In the genomic region with DNA sequence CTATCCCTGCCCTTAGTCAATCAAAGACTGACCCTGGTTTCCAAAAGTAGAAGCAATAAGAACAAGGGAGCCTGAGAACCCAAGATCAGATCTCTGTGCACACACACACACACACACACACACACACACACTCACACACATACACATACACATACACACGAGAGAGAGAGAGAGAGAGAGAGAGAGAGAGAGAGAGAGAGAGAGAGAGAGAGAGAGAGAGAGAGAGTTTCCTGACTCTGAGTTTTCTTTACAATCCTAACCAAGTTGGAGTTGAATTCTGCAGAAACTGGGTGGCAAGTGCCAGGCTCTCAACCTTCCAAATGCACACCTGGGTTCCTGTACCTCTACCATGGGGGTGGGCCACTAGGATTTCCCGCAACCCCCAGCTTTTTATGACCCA, we compare ENCODE assay signal across 9 mouse cellular contexts. TPM values are rescaled to one million over a fixed set of nuclear protein-coding genes. Genes with fewer than 3 reads are reported as not detected.
A peak's percentile ranks its signal among the peaks of the same experiment; 100 is the strongest.
DNase-seq lines count a peak whose midpoint lies in the region; ATAC-seq and TF ChIP-seq lines count a peak whose summit lies in the region.
"Had no signal": no experiment of that assay in that cellular context is flagged by ENCODE, and none has a peak within 500 bp of the region (broad histone marks: within the 10 kb centered on the region; RNA-seq: fewer than 3 reads in every experiment).

No protein-coding gene starts in this region.

- no peaks in the 10 kb centered on the region; the same call in 1 of the 2 replicates for H3K36me3 ChIP-seq in forebrain, embryonic 11.5 days (ENCODE audit: control insufficient read depth, insufficient read depth, low read length)
- H3K36me3 ChIP-seq in limb, embryonic 10.5 days, result peaks cover 35% of the 10 kb centered on the region
- H3K36me3 ChIP-seq in neural tube, embryonic 14.5 days (ENCODE audit: control insufficient read depth, insufficient read depth, low read length), result peaks cover 17% of the 10 kb centered on the region; the same call in 1 of the 2 replicates

- peak overlapping the region; percentile 87 for H3K4me2 ChIP-seq in forebrain, embryonic 11.5 days (ENCODE audit: low read depth, low read length, severe bottlenecking)
- H3K4me2 ChIP-seq in neural tube, embryonic 14.5 days (ENCODE audit: low read depth, low read length), result peak overlapping the region; percentile 71

- H3K27ac ChIP-seq in layer of hippocampus, adult 2 months, result peak overlapping the region; percentile 77; the same call in 1 of the 2 replicates
- peak overlapping the region; percentile 84 for H3K27ac ChIP-seq in forebrain, embryonic 11.5 days (ENCODE audit: low read depth, low read length)
- peak overlapping the region; percentile 95 for H3K27ac ChIP-seq in limb, embryonic 10.5 days
- peak overlapping the region; percentile 90 for H3K27ac ChIP-seq in neural tube, embryonic 14.5 days (ENCODE audit: low read depth, low read length)
- H3K27ac ChIP-seq: left cerebral cortex, adult 2 months had no signal

- TF ChIP-seq CTCF in layer of hippocampus, adult 2 months (conservative IDR thresholded peaks at IDR 0.05), result no peak

- no peak for ATAC-seq in forebrain, embryonic 11.5 days (replicated peaks; ENCODE audit: low FRiP score)
- no peak for ATAC-seq in neural tube, embryonic 14.5 days (ENCODE audit: low read depth)

- H3K4me3 ChIP-seq in layer of hippocampus, adult 2 months, result peak overlapping the region; percentile 79; the same call in 1 of the 2 replicates
- peak overlapping the region; percentile 79 for H3K4me3 ChIP-seq in forebrain, embryonic 11.5 days (ENCODE audit: low read depth, low read length)
- peak overlapping the region; percentile 93 for H3K4me3 ChIP-seq in limb, embryonic 10.5 days
- H3K4me3 ChIP-seq in neural tube, embryonic 14.5 days (ENCODE audit: low read depth, low read length), result peak overlapping the region; percentile 81

- no peaks in the 10 kb centered on the region; the same call in 1 of the 2 replicates for H3K27me3 ChIP-seq in forebrain, embryonic 11.5 days (ENCODE audit: control insufficient read depth, insufficient read depth, low read length)
- peaks cover 10% of the 10 kb centered on the region; the same call in 1 of the 2 replicates for H3K27me3 ChIP-seq in limb, embryonic 10.5 days (ENCODE audit: low read depth, poor library complexity, severe bottlenecking)
- H3K27me3 ChIP-seq in neural tube, embryonic 14.5 days (ENCODE audit: control insufficient read depth, insufficient read depth, low read length), result no peaks in the 10 kb centered on the region

- no peak for DNase-seq in layer of hippocampus, adult 2 months (ENCODE audit: low spot score in 2 of 2)
- DNase-seq in layer of hippocampus, postnatal 10 days (ENCODE audit: low spot score in 2 of 2), result no peak
- no peak for DNase-seq in forebrain, embryonic 11.5 days (ENCODE audit: low spot score)
- no peak for DNase-seq in limb, embryonic 10.5 days (ENCODE audit: low spot score)
- no peak for DNase-seq in thymus, adult 18-20 months
- no peak for DNase-seq in adrenal gland, adult 8-10 months
- DNase-seq in urinary bladder, postnatal 10 days (ENCODE audit: low spot score), result no peak

- WGBS in forebrain, embryonic 11.5 days, result 4% methylated on average over 2 of the region's 2 CpGs
- WGBS in limb, embryonic 10.5 days, result 0% methylated on average over 1 of the region's 2 CpGs
- 0% methylated on average over 1 of the region's 2 CpGs for WGBS in neural tube, embryonic 14.5 days

- H3K9ac ChIP-seq in forebrain, embryonic 11.5 days (ENCODE audit: low read length), result peak overlapping the region; percentile 89
- peak overlapping the region; percentile 80; the same call in 1 of the 2 replicates for H3K9ac ChIP-seq in neural tube, embryonic 14.5 days (replicated peaks; ENCODE audit: low read depth, low read length)

- no peaks in the 10 kb centered on the region for H3K9me3 ChIP-seq in forebrain, embryonic 11.5 days (ENCODE audit: control insufficient read depth, low read length)
- no peaks in the 10 kb centered on the region for H3K9me3 ChIP-seq in limb, embryonic 10.5 days (replicated peaks)
- no peaks in the 10 kb centered on the region for H3K9me3 ChIP-seq in neural tube, embryonic 14.5 days (ENCODE audit: control insufficient read depth, low read length)

- peaks cover 15% of the 10 kb centered on the region for H3K4me1 ChIP-seq in forebrain, embryonic 11.5 days (replicated peaks; ENCODE audit: control insufficient read depth, insufficient read depth, low read length)
- peaks cover 54% of the 10 kb centered on the region for H3K4me1 ChIP-seq in limb, embryonic 10.5 days
- H3K4me1 ChIP-seq in neural tube, embryonic 14.5 days (ENCODE audit: control insufficient read depth, insufficient read depth, low read length), result peaks cover 17% of the 10 kb centered on the region

RNA-seq across cellular contexts. Expression of gene Gdf11, which starts 1.7 kb away (rescaled TPM):
- total RNA-seq in layer of hippocampus, adult 2 months (2021), result 10 to 100 TPM; 20.5 to 21.9 TPM
- total RNA-seq in layer of hippocampus, postnatal 10 days (2021), result 10 to 100 TPM; 23.1 to 24.0 TPM
- 10.5 and 11.7 TPM in 2 replicates for polyA plus RNA-seq in forebrain, embryonic 11.5 days (2014; fragmentation: Nextera tagmentation; extraction: Ambion mirVana)
- polyA plus RNA-seq in limb, embryonic 10.5 days (2016; fragmentation: Nextera tagmentation; extraction: Ambion mirVana), result 16.2 TPM in 2 replicates
- 8.2 and 8.6 TPM in 2 replicates for polyA plus RNA-seq in neural tube, embryonic 14.5 days (2014; fragmentation: Nextera tagmentation; extraction: Ambion mirVana)
- total RNA-seq in adrenal gland, adult 8-10 months (2022), result 1 to 10 TPM; 2.0 to 2.9 (median 2.3) TPM

RNA-seq across cellular contexts. Expression of gene Cd63, which starts 10.9 kb away (rescaled TPM):
- 10 to 100 TPM; 71.0 to 81.9 TPM for total RNA-seq in layer of hippocampus, adult 2 months (2021)
- total RNA-seq in layer of hippocampus, postnatal 10 days (2021), result 100 to 1,000 TPM in 1 of 2 experiments, 10 to 100 TPM in 1; 81.7 to 110 TPM
- polyA plus RNA-seq in forebrain, embryonic 11.5 days (2014; fragmentation: Nextera tagmentation; extraction: Ambion mirVana), result 144 and 151 TPM in 2 replicates
- 430 and 439 TPM in 2 replicates for polyA plus RNA-seq in limb, embryonic 10.5 days (2016; fragmentation: Nextera tagmentation; extraction: Ambion mirVana)
- polyA plus RNA-seq in neural tube, embryonic 14.5 days (2014; fragmentation: Nextera tagmentation; extraction: Ambion mirVana), result 146 and 210 TPM in 2 replicates
- total RNA-seq in adrenal gland, adult 8-10 months (2022), result 100 to 1,000 TPM; 313 to 472 (median 396) TPM

RNA-seq across cellular contexts. Expression of gene Rdh5, which starts 32.8 kb away (rescaled TPM):
- 1 to 10 TPM; 4.3 to 8.4 TPM for total RNA-seq in layer of hippocampus, adult 2 months (2021)
- 1 to 10 TPM; 5.6 to 6.7 TPM for total RNA-seq in layer of hippocampus, postnatal 10 days (2021)
- polyA plus RNA-seq in forebrain, embryonic 11.5 days (2014; fragmentation: Nextera tagmentation; extraction: Ambion mirVana), result 12.3 and 12.6 TPM in 2 replicates
- 9.2 and 10.2 TPM in 2 replicates for polyA plus RNA-seq in limb, embryonic 10.5 days (2016; fragmentation: Nextera tagmentation; extraction: Ambion mirVana)
- polyA plus RNA-seq in neural tube, embryonic 14.5 days (2014; fragmentation: Nextera tagmentation; extraction: Ambion mirVana), result 18.4 and 19.7 TPM in 2 replicates
- total RNA-seq in adrenal gland, adult 8-10 months (2022), result 10 to 100 TPM in 3 of 4 experiments, 1 to 10 TPM in 1; 9.5 to 23.2 (median 15.7) TPM

RNA-seq across cellular contexts. Expression of gene Bloc1s1, which starts 34.0 kb away (rescaled TPM):
- 100 to 1,000 TPM in 1 of 2 experiments, 10 to 100 TPM in 1; 88.5 to 102 TPM for total RNA-seq in layer of hippocampus, adult 2 months (2021)
- 100 to 1,000 TPM; 109 to 123 TPM for total RNA-seq in layer of hippocampus, postnatal 10 days (2021)
- polyA plus RNA-seq in forebrain, embryonic 11.5 days (2014; fragmentation: Nextera tagmentation; extraction: Ambion mirVana), result 191 and 202 TPM in 2 replicates
- 168 and 182 TPM in 2 replicates for polyA plus RNA-seq in limb, embryonic 10.5 days (2016; fragmentation: Nextera tagmentation; extraction: Ambion mirVana)
- 258 and 280 TPM in 2 replicates for polyA plus RNA-seq in neural tube, embryonic 14.5 days (2014; fragmentation: Nextera tagmentation; extraction: Ambion mirVana)
- 100 to 1,000 TPM; 137 to 192 (median 168) TPM for total RNA-seq in adrenal gland, adult 8-10 months (2022)

RNA-seq across cellular contexts. Expression of gene Itga7, which starts 43.8 kb away (rescaled TPM):
- total RNA-seq in layer of hippocampus, adult 2 months (2021), result 10 to 100 TPM; 39.5 to 42.9 TPM
- total RNA-seq in layer of hippocampus, postnatal 10 days (2021), result 10 to 100 TPM; 22.2 to 27.4 TPM
- polyA plus RNA-seq in forebrain, embryonic 11.5 days (2014; fragmentation: Nextera tagmentation; extraction: Ambion mirVana), result 0.65 and 0.69 TPM in 2 replicates
- 0.15 and 0.24 TPM in 2 replicates for polyA plus RNA-seq in limb, embryonic 10.5 days (2016; fragmentation: Nextera tagmentation; extraction: Ambion mirVana)
- 3.3 and 10.3 TPM in 2 replicates for polyA plus RNA-seq in neural tube, embryonic 14.5 days (2014; fragmentation: Nextera tagmentation; extraction: Ambion mirVana)
- 10 to 100 TPM in 2 of 4 experiments, 1 to 10 TPM in 2; 9.6 to 27.4 (median 11.8) TPM for total RNA-seq in adrenal gland, adult 8-10 months (2022)

Comparison
In these comparisons a context has a peak if more than half of its experiments do, and no peak if none do; other contexts are left out.
1. RNA of gene Gdf11, which starts 1.7 kb away (total RNA-seq): 23.1 to 24.0 TPM in layer of hippocampus, postnatal 10 days and 20.5 to 21.9 TPM in layer of hippocampus, adult 2 months; 2.0 to 2.9 TPM in adrenal gland, adult 8-10 months; every median in the first group is over 4 times any median in the second.
2. Peak in every context shown above with its lines, with median percentiles within 50 percentile points of each other: H3K27ac ChIP-seq and H3K4me3 ChIP-seq.